Comparison of ENCODE assay signal across 9 mouse cellular contexts in genomic region chr4:149144459-149144858, GRCm38 (mm10). TPM values are rescaled to one million over a fixed set of nuclear protein-coding genes. Genes with fewer than 3 reads are reported as not detected.
DNase-seq lines count a peak whose midpoint lies in the region; ATAC-seq and TF ChIP-seq lines count a peak whose summit lies in the region.
"Had no signal": no experiment of that assay in that cellular context is flagged by ENCODE, and none has a peak within 500 bp of the region (broad histone marks: within the 10 kb centered on the region; RNA-seq: fewer than 3 reads in every experiment).

No protein-coding gene starts in this region.

- H3K27ac ChIP-seq in forebrain, embryonic 14.5 days (ENCODE audit: low read depth, low read length): no peak overlapping the region
- H3K27ac ChIP-seq in olfactory bulb, adult 2 months (ENCODE audit: insufficient read depth, low read depth, low read length): no peak overlapping the region
- H3K27ac ChIP-seq: macrophage had no signal

- no peak overlapping the region for H3K4me3 ChIP-seq in G1E (ENCODE audit: low read depth, low read length)
- no peak overlapping the region for H3K4me3 ChIP-seq in forebrain, embryonic 14.5 days (ENCODE audit: low read depth, low read length)
- H3K4me3 ChIP-seq in lung, adult 2 months (replicated peaks; ENCODE audit: extremely low read depth, low read depth, low read length): no peak overlapping the region
- H3K4me3 ChIP-seq in olfactory bulb, adult 2 months (ENCODE audit: insufficient read depth, low read depth, low read length): no peak overlapping the region

- H3K9ac ChIP-seq in forebrain, embryonic 14.5 days (ENCODE audit: low read length): no peak overlapping the region

- peaks cover 18% of the 10 kb centered on the region for H3K27me3 ChIP-seq in G1E (ENCODE audit: insufficient read depth, low read length)
- H3K27me3 ChIP-seq in forebrain, embryonic 14.5 days (replicated peaks; ENCODE audit: control insufficient read depth, insufficient read depth, low read length): no peaks in the 10 kb centered on the region

- ATAC-seq in G1E (ENCODE audit: extremely low read depth, insufficient number of reproducible peaks, low FRiP score, poor library complexity, severe bottlenecking): peak; percentile 49; the same call in 1 of the 2 replicates
- ATAC-seq in forebrain, embryonic 14.5 days: peak; percentile 93

- DNase-seq in G1E (ENCODE audit: low spot score): peak; percentile 64
- peak; percentile 74 for DNase-seq in cerebellum, adult 11 months
- peak; percentile 93 for DNase-seq in forebrain, embryonic 14.5 days (ENCODE audit: low spot score)
- DNase-seq in heart, postnatal 4 days: peak; percentile 87
- DNase-seq in layer of hippocampus, adult 18-20 months (ENCODE audit: low spot score in 2 of 2): peak; percentile 77 to 91
- DNase-seq in lung, adult 2 months: peak; percentile 74
- peak; percentile 72 for DNase-seq in testis, postnatal 14 days (ENCODE audit: low spot score)

- H3K9me3 ChIP-seq in G1E (replicated peaks): no peaks in the 10 kb centered on the region
- H3K9me3 ChIP-seq in forebrain, embryonic 14.5 days (replicated peaks; ENCODE audit: control insufficient read depth, low read length): no peaks in the 10 kb centered on the region

- 3% methylated on average over 3 of the region's 3 CpGs for WGBS in forebrain, embryonic 14.5 days
- 4% methylated on average over 3 of the region's 3 CpGs for whole genome bisulfite sequencing in lung, adult 2 months
- 9% methylated on average over 3 of the region's 3 CpGs for WGBS in olfactory bulb, adult 2 months

- TF ChIP-seq POLR2A in lung, adult 2 months (IDR thresholded peaks at IDR 0.05; ENCODE audit: borderline replicate concordance, extremely low read depth, low read depth, low read length): no peak
- no peak for TF ChIP-seq POLR2A in olfactory bulb, adult 2 months (IDR thresholded peaks at IDR 0.05; ENCODE audit: insufficient read depth, low read depth, low read length)

- peaks cover 9% of the 10 kb centered on the region for H3K4me1 ChIP-seq in G1E (ENCODE audit: insufficient read depth, low read depth, low read length)
- no peaks in the 10 kb centered on the region for H3K4me1 ChIP-seq in forebrain, embryonic 14.5 days (ENCODE audit: control insufficient read depth, insufficient read depth, low read length)
- H3K4me1 ChIP-seq in lung, adult 2 months (ENCODE audit: control insufficient read depth, insufficient read depth, low read length): no peaks in the 10 kb centered on the region
- H3K4me1 ChIP-seq in olfactory bulb, adult 2 months (ENCODE audit: control insufficient read depth, insufficient read depth, low read length): no peaks in the 10 kb centered on the region

- H3K4me2 ChIP-seq in forebrain, embryonic 14.5 days (ENCODE audit: low read length): no peak overlapping the region

- TF ChIP-seq CTCF in G1E (IDR thresholded peaks at IDR 0.05; ENCODE audit: low read depth, low read length): peak; percentile 92
- peak; percentile 85 for TF ChIP-seq CTCF in lung, adult 2 months (IDR thresholded peaks at IDR 0.05; ENCODE audit: insufficient read depth, low read length)
- peak; percentile 24; the same call in 1 of the 2 replicates for TF ChIP-seq CTCF in olfactory bulb, adult 2 months (IDR thresholded peaks at IDR 0.05; ENCODE audit: insufficient read depth, low read depth, low read length)

- peaks cover 6% of the 10 kb centered on the region for H3K36me3 ChIP-seq in G1E (replicated peaks)
- H3K36me3 ChIP-seq in forebrain, embryonic 14.5 days (ENCODE audit: control insufficient read depth, insufficient read depth, low read length): peaks cover 1% of the 10 kb centered on the region; the same call in 1 of the 2 replicates

RNA-seq across cellular contexts. Expression of gene Cenps, which starts 7.0 kb away (rescaled TPM):
- 7.6 and 7.7 TPM in 2 replicates for total RNA-seq in G1E (2014; fragmentation: Nextera tagmentation)
- total RNA-seq in G1E (2017): 5.7 and 6.6 TPM in 2 replicates
- 22.3 and 24.6 TPM in 2 replicates for polyA plus RNA-seq in G1E (2012)
- polyA plus RNA-seq in forebrain, embryonic 14.5 days (2014; fragmentation: Nextera tagmentation; extraction: Ambion mirVana): 24.4 and 29.2 TPM in 2 replicates
- 10 to 100 TPM; 13.1 to 14.9 TPM for total RNA-seq in heart, postnatal 4 days (2021)
- total RNA-seq in layer of hippocampus, adult 18-20 months (2021): 10 to 100 TPM; 21.1 to 23.8 TPM
- polyA plus RNA-seq in lung, adult 2 months (2012; rRNA removed): 0.37 and 1.4 TPM in 2 replicates
- polyA plus RNA-seq in olfactory bulb, adult 2 months (2012; ENCODE audit: insufficient read depth, insufficient read length, low replicate concordance, missing spikeins): not detected in 2 replicates

RNA-seq across cellular contexts. Expression of gene Cort, which starts 17.9 kb away (rescaled TPM):
- total RNA-seq in G1E (2014; fragmentation: Nextera tagmentation) (1.8 TPM in 1 of 2 replicates, not detected in the other), G1E (2017) (0.44 TPM in 1 of 2 replicates, not detected in the other)
- polyA plus RNA-seq in G1E (2012): 8.2 and 9.2 TPM in 2 replicates
- 0.63 and 1.7 TPM in 2 replicates for polyA plus RNA-seq in forebrain, embryonic 14.5 days (2014; fragmentation: Nextera tagmentation; extraction: Ambion mirVana)
- total RNA-seq in heart, postnatal 4 days (2021): 1 to 10 TPM in 1 of 2 experiments, under 1 TPM in 1; 0.71 to 1.2 TPM
- 10 to 100 TPM in 1 of 2 experiments, 1 to 10 TPM in 1; 9.8 to 13.8 TPM for total RNA-seq in layer of hippocampus, adult 18-20 months (2021)
- not detected in 2 replicates for polyA plus RNA-seq in lung, adult 2 months (2012; rRNA removed)
- polyA plus RNA-seq in olfactory bulb, adult 2 months (2012; ENCODE audit: insufficient read depth, insufficient read length, low replicate concordance, missing spikeins): not detected in 2 replicates
- polyA plus RNA-seq: macrophage had no signal

RNA-seq across cellular contexts. Expression of gene Pgd, which starts 22.1 kb away (rescaled TPM):
- total RNA-seq in G1E (2014; fragmentation: Nextera tagmentation) (50.1 and 53.1 TPM in 2 replicates), G1E (2017) (58.2 and 68.0 TPM in 2 replicates)
- 143 and 171 TPM in 2 replicates for polyA plus RNA-seq in G1E (2012)
- 46.7 and 48.1 TPM in 2 replicates for polyA plus RNA-seq in forebrain, embryonic 14.5 days (2014; fragmentation: Nextera tagmentation; extraction: Ambion mirVana)
- total RNA-seq in heart, postnatal 4 days (2021): 10 to 100 TPM; 50.1 to 55.5 TPM
- 10 to 100 TPM; 29.5 to 34.4 TPM for total RNA-seq in layer of hippocampus, adult 18-20 months (2021)
- 118 and 184 TPM in 2 replicates for polyA plus RNA-seq in lung, adult 2 months (2012; rRNA removed)
- polyA plus RNA-seq in olfactory bulb, adult 2 months (2012; ENCODE audit: insufficient read depth, insufficient read length, low replicate concordance, missing spikeins): 246 TPM in 1 of 2 replicates, not detected in the other

RNA-seq across cellular contexts. Expression of gene Dffa, which starts 40.5 kb away (rescaled TPM):
- total RNA-seq in G1E (2014; fragmentation: Nextera tagmentation): 9.2 and 12.7 TPM in 2 replicates
- 22.5 and 23.1 TPM in 2 replicates for total RNA-seq in G1E (2017)
- polyA plus RNA-seq in G1E (2012): 9.1 and 12.6 TPM in 2 replicates
- polyA plus RNA-seq in forebrain, embryonic 14.5 days (2014; fragmentation: Nextera tagmentation; extraction: Ambion mirVana): 17.8 and 20.6 TPM in 2 replicates
- 10 to 100 TPM; 30.5 to 33.9 TPM for total RNA-seq in heart, postnatal 4 days (2021)
- 10 to 100 TPM; 48.8 to 50.7 TPM for total RNA-seq in layer of hippocampus, adult 18-20 months (2021)
- polyA plus RNA-seq in lung, adult 2 months (2012; rRNA removed): 15.2 and 19.4 TPM in 2 replicates
- polyA plus RNA-seq in olfactory bulb, adult 2 months (2012; ENCODE audit: insufficient read depth, insufficient read length, low replicate concordance, missing spikeins): not detected in 2 replicates

RNA-seq across cellular contexts. Expression of gene Pex14, which starts 44.8 kb away (rescaled TPM):
- 21.1 and 24.9 TPM in 2 replicates for total RNA-seq in G1E (2014; fragmentation: Nextera tagmentation)
- 13.3 and 17.5 TPM in 2 replicates for total RNA-seq in G1E (2017)
- polyA plus RNA-seq in G1E (2012): 43.4 and 47.5 TPM in 2 replicates
- polyA plus RNA-seq in forebrain, embryonic 14.5 days (2014; fragmentation: Nextera tagmentation; extraction: Ambion mirVana): 30.7 and 43.1 TPM in 2 replicates
- total RNA-seq in heart, postnatal 4 days (2021): 10 to 100 TPM; 26.5 to 30.2 TPM
- 10 to 100 TPM; 46.7 to 47.1 TPM for total RNA-seq in layer of hippocampus, adult 18-20 months (2021)
- 36.3 and 39.2 TPM in 2 replicates for polyA plus RNA-seq in lung, adult 2 months (2012; rRNA removed)
- not detected in 2 replicates for polyA plus RNA-seq in olfactory bulb, adult 2 months (2012; ENCODE audit: insufficient read depth, insufficient read length, low replicate concordance, missing spikeins)

Comparison
In these comparisons a context has a peak if more than half of its experiments do, and no peak if none do; other contexts are left out.
1. CTCF ChIP-seq: peak in every context shown above with its lines; median percentile 92 in G1E; 85 in lung, adult 2 months; 24 in olfactory bulb, adult 2 months.